In the genomic region with DNA sequence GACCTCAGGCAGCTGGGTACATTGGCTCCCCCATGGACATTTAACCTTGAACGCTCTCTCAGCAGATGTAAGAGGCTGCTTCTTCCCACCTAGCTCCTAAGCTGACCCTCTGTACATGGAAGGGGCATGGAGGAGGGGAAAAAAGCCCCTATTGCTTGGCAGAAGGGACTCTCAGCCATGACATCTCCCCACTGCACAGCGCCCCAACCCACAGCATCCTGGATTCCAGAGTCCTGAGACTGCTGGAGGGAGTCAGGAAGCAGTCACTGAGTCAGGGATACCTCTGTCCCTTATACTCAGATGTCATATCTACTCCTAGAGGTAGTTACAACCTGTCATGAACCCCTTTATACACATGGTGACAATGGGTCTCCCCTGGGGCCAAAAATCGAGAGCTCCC, we compare ENCODE assay signal across 19 mouse cellular contexts. TPM values are rescaled to one million over a fixed set of nuclear protein-coding genes. Genes with fewer than 3 reads are reported as not detected.
"Had no signal": no experiment of that assay in that cellular context is flagged by ENCODE, and none has a peak within 500 bp of the region (broad histone marks: within the 10 kb centered on the region; RNA-seq: fewer than 3 reads in every experiment).

No protein-coding gene starts in this region.

- H3K4me2 ChIP-seq: limb, embryonic 13.5 days had no signal

- ATAC-seq: midbrain, embryonic 16.5 days had no signal

- H3K36me3 ChIP-seq: limb, embryonic 13.5 days had no signal

- H3K27ac ChIP-seq: left cerebral cortex, adult 2 months; limb, embryonic 13.5 days; liver, embryonic 14.5 days had no signal

- H3K9me3 ChIP-seq: limb, embryonic 13.5 days had no signal

- DNase-seq: kidney, adult 8-10 months; kidney, postnatal 25 days; lung, adult 18-20 months; retina, postnatal 1 day; right cerebral cortex, postnatal 4 days; spleen, adult 18-20 months; thymus, adult 18-20 months; thymus, postnatal 14 days had no signal

- H3K4me3 ChIP-seq: left cerebral cortex, adult 2 months; limb, embryonic 13.5 days had no signal

- H3K9ac ChIP-seq: limb, embryonic 13.5 days; liver, embryonic 14.5 days had no signal

RNA-seq across cellular contexts. Expression of gene Lbx1, which starts 8.6 kb away (rescaled TPM):
- total RNA-seq: layer of hippocampus, postnatal 25 days; left cerebral cortex, adult 2 months; left cerebral cortex, postnatal 25 days; megakaryocyte-erythroid progenitor cell, adult 5-6 weeks had no signal
- polyA plus RNA-seq: kidney, embryonic 16.5 days; liver, adult 2 months; liver, embryonic 14.5 days; lung, embryonic 16.5 days; stomach, embryonic 14.5 days had no signal
